Mouse (Mus musculus) embryonic facial prominence, embryonic 14.5 days (tissue): ENCODE measurements around the gene Reg3d. TPM values are rescaled to one million over a fixed set of nuclear protein-coding genes. Genes with fewer than 3 reads are reported as not detected.

Source experiments
- ATAC-seq: fragments of 200-750 bp; cut with Nextera tagmentation; 2 replicates; pipeline ENCODE4 v1.8.0; 2017; ENCODE audit warnings: low read depth, moderate number of reproducible peaks, moderate TSS enrichment
- DNase-seq: peaks from one replicate; pipeline ENCODE4 v3.0.0-alpha.2; 2015; ENCODE audit warnings: low spot score
- H3K27ac ChIP-seq: fragments of 300-500 bp; sonication (generic); replicated peaks from 2 replicates; pipeline ENCODE4 v1.5.1; 2014; ENCODE audit warnings: low read depth, mild to moderate bottlenecking, low read length, moderate library complexity
- H3K27me3 ChIP-seq: fragments of 300-500 bp; sonication (generic); replicated peaks from 2 replicates; pipeline ENCODE4 v1.6.1; 2014; ENCODE audit warnings: low read length; ENCODE audit not compliant: control insufficient read depth, insufficient read depth
- H3K36me3 ChIP-seq: fragments of 300-500 bp; sonication (generic); 2 replicates; pipeline ENCODE4 v1.6.1; 2014; ENCODE audit warnings: low read length, mixed read lengths; ENCODE audit not compliant: control insufficient read depth, insufficient read depth
- H3K4me1 ChIP-seq: fragments of 300-500 bp; sonication (generic); 2 replicates; pipeline ENCODE4 v1.6.1; 2014; ENCODE audit warnings: antibody characterized with exemption, low read length; ENCODE audit not compliant: control insufficient read depth, insufficient read depth
- H3K4me2 ChIP-seq: fragments of 300-500 bp; sonication (generic); 2 replicates; pipeline ENCODE4 v1.6.1; 2014; ENCODE audit warnings: low read depth, mild to moderate bottlenecking, low read length, moderate library complexity, mixed read lengths
- H3K4me3 ChIP-seq: fragments of 300-500 bp; sonication (generic); 2 replicates; pipeline ENCODE4 v1.5.1; 2014; ENCODE audit warnings: low read depth, mild to moderate bottlenecking, low read length
- H3K9ac ChIP-seq: fragments of 300-500 bp; sonication (generic); 2 replicates; pipeline ENCODE4 v1.6.1; 2014; ENCODE audit warnings: low read depth, mild to moderate bottlenecking, low read length, moderate library complexity, mixed read lengths
- H3K9me3 ChIP-seq: fragments of 300-500 bp; sonication (generic); 2 replicates; pipeline ENCODE4 v1.6.1; 2016; ENCODE audit warnings: low read length; ENCODE audit not compliant: control insufficient read depth
- WGBS: fragments of 180-500 bp; shearing (Covaris S2); extraction: QIAGEN DNeasy Blood & Tissue Kit; methylation state at CpG from one replicate; pipeline ENCODE4 v1.1.7; 2014; 5-methylcytosine and 5-hydroxymethylcytosine counted together
- polyA plus RNA-seq: library from polyadenylated mRNA; unstranded; fragments of >200 nt; fragmentation: Nextera tagmentation; extraction: Ambion mirVana; gene quantifications from 2 replicates; pipeline ENCODE4 v1.2.1, GENCODE M21; 2014

Gene Reg3d
- polyA plus RNA-seq, 1 experiment from 2014 or later, result not detected

GRCm38 (mm10) chr6:78340296-78340695, 38.4 kb downstream of the Reg3d start:
- H3K36me3 ChIP-seq, result no peaks in the 10 kb centered on the region
- no peak overlapping the region for H3K9ac ChIP-seq
- H3K4me2 ChIP-seq, result no peak overlapping the region
- H3K4me3 ChIP-seq, result no peak overlapping the region
- H3K27me3 ChIP-seq, result no peaks in the 10 kb centered on the region
- no peak overlapping the region for H3K27ac ChIP-seq
- no peaks in the 10 kb centered on the region for H3K9me3 ChIP-seq
- DNase-seq (no peak), ATAC-seq (no peak)
- no peaks in the 10 kb centered on the region for H3K4me1 ChIP-seq

- no peak overlapping the region for H3K9ac ChIP-seq
- ATAC-seq (no peak), DNase-seq (peak; percentile 49)
- no peaks in the 10 kb centered on the region for H3K27me3 ChIP-seq
- no peaks in the 10 kb centered on the region for H3K9me3 ChIP-seq
- H3K4me3 ChIP-seq, result no peak overlapping the region
- WGBS, result 30% methylated on average over 7 of the region's 7 CpGs
- no peaks in the 10 kb centered on the region for H3K4me1 ChIP-seq
- no peak overlapping the region for H3K4me2 ChIP-seq
- no peaks in the 10 kb centered on the region for H3K36me3 ChIP-seq
- no peak overlapping the region for H3K27ac ChIP-seq
Observed at GRCm38 (mm10) chr6:78331919-78332569, 46.6 kb downstream of the Reg3d start.

- no peak for ATAC-seq
Observed at GRCm38 (mm10) chr6:78329166-78329565, 49.5 kb downstream of the Reg3d start.

GRCm38 (mm10) chr6:78327798-78328197, 50.9 kb downstream of the Reg3d start:
- Histone ChIP-seq H3K9me3 (no peaks in the 10 kb centered on the region), H3K27ac (no peak overlapping the region), H3K9ac (no peak overlapping the region), H3K27me3 (no peaks in the 10 kb centered on the region), H3K4me2 (no peak overlapping the region), H3K4me3 (no peak overlapping the region), H3K36me3 (no peaks in the 10 kb centered on the region), H3K4me1 (no peaks in the 10 kb centered on the region)
- ATAC-seq (no peak), DNase-seq (no peak)

More at GRCm38 (mm10) chr6:78329166-78329565, 49.5 kb downstream of the Reg3d start:
- no peak overlapping the region for H3K4me3 ChIP-seq
- 23% methylated on average over 2 of the region's 2 CpGs for WGBS
- H3K4me2 ChIP-seq, result no peak overlapping the region
- H3K27me3 ChIP-seq, result no peaks in the 10 kb centered on the region
- H3K9me3 ChIP-seq, result no peaks in the 10 kb centered on the region
- H3K9ac ChIP-seq, result no peak overlapping the region
- H3K4me1 ChIP-seq, result no peaks in the 10 kb centered on the region
- no peak overlapping the region for H3K27ac ChIP-seq
- no peak for DNase-seq
- H3K36me3 ChIP-seq, result no peaks in the 10 kb centered on the region

Other genes starting within 250 kb of the Reg3d start
- gene Reg3b, start 8.2 kb downstream of the Reg3d start, polyA plus RNA-seq, result 1.5 and 4.9 TPM in 2 replicates
- not detected in 2 replicates for gene Reg3a, start 1.8 kb upstream of the Reg3d start, polyA plus RNA-seq
- gene Reg2, start 16.8 kb upstream of the Reg3d start, polyA plus RNA-seq, result not detected in 2 replicates
- not detected in 2 replicates for gene Reg1, start 43.8 kb upstream of the Reg3d start, polyA plus RNA-seq
- 19.8 and 33.6 TPM in 2 replicates for gene Reg3g, start 90.0 kb upstream of the Reg3d start, polyA plus RNA-seq